Mouse (Mus musculus): ENCODE measurements around the gene 2210016L21Rik.

DNA sequence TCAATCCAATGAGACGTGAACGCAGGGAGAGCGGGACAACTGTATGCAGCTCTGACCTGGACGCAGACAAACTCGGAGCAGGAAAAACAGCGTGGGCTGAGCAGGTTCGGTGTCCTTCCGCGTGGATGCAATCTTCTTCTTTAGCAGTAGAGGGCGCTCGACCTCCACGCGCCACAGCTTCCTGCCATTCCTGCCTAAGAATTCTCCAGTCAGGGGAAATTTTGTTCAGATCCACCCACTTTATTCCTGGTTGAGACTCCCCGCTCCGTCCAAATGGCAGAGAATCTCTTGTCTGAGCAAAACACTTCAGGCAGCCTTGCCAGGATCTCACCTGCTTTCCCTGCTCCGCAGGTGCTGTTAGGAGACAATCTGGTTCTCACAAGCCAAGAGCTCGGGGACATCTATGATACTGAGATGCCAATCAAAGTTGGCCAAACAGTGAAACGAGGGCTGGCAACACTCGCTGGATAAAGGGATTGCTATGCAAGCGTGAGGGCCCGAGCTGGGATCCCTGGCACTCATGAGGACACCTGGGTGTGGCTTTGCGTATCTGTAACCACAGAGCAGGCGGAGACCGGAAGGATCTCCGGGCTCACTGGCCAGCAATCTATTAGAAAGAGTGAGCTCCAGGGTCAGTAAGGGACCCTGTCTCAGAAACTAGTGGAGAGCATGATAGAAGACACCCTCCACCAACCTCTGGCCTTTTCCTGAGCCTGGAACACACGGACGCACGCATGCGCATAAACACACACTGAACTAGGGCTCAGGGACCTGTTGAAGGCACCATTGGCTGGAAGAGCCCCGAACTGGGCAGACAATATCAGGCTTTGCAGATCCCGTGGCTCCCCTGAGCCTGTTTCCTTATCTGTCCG lies 37.5 kb downstream of the 2210016L21Rik start:
- TF ChIP-seq CTCF (conservative IDR thresholded peaks at IDR 0.05; ENCODE audit: low read length) (peak; percentile 88), POU5F1 (IDR thresholded peaks at IDR 0.05; ENCODE audit: borderline replicate concordance, low read length) (no peak)

Data from E14TG2a.4 (cell line).